Mouse (Mus musculus) heart, embryonic 11.5 days (tissue): ENCODE measurements around the gene Ttc30a2. TPM values are rescaled to one million over a fixed set of nuclear protein-coding genes. Genes with fewer than 3 reads are reported as not detected.
"Not testable (repeated sequence)": the region's sequence is repeated elsewhere in the genome, so short reads cannot be mapped to it uniquely, and the experiment has no call there.

ENCODE experiments used
- ATAC-seq: fragments of 200-750 bp; cut with Nextera tagmentation; replicated peaks from 2 replicates; pipeline ENCODE4 v1.8.0; 2017; ENCODE audit warnings: moderate library complexity; ENCODE audit not compliant: insufficient number of reproducible peaks, low FRiP score, low TSS enrichment
- H3K27ac ChIP-seq: fragments of 300-500 bp; sonication (generic); 2 replicates; pipeline ENCODE4 v1.5.1; 2014; ENCODE audit warnings: mild to moderate bottlenecking, low read depth, low read length
- H3K27me3 ChIP-seq: fragments of 300-500 bp; sonication (generic); 2 replicates; pipeline ENCODE4 v1.6.1; 2014; ENCODE audit warnings: mild to moderate bottlenecking, low read length, mixed read lengths; ENCODE audit not compliant: control insufficient read depth, insufficient read depth
- H3K36me3 ChIP-seq: fragments of 300-500 bp; sonication (generic); 2 replicates; pipeline ENCODE4 v1.6.1; 2014; ENCODE audit warnings: mild to moderate bottlenecking, low read length, moderate library complexity, mixed read lengths; ENCODE audit not compliant: control insufficient read depth, insufficient read depth
- H3K4me1 ChIP-seq: fragments of 300-500 bp; sonication (generic); 2 replicates; pipeline ENCODE4 v1.6.1; 2014; ENCODE audit warnings: low read length; ENCODE audit not compliant: control insufficient read depth, insufficient read depth
- H3K4me2 ChIP-seq: fragments of 300-500 bp; sonication (generic); 2 replicates; pipeline ENCODE4 v1.6.1; 2014; ENCODE audit warnings: mild to moderate bottlenecking, moderate library complexity
- H3K4me3 ChIP-seq: fragments of 300-500 bp; sonication (generic); 2 replicates; pipeline ENCODE4 v1.5.1; 2014; ENCODE audit warnings: low read depth, low read length
- H3K9ac ChIP-seq: fragments of 300-500 bp; sonication (generic); 2 replicates; pipeline ENCODE4 v1.6.1; 2014; ENCODE audit warnings: mild to moderate bottlenecking, low read depth, low read length, moderate library complexity
- H3K9me3 ChIP-seq: fragments of 300-500 bp; sonication (generic); replicated peaks from 2 replicates; pipeline ENCODE4 v1.6.1; 2016; ENCODE audit warnings: low read length; ENCODE audit not compliant: control insufficient read depth
- WGBS: fragments of 180-500 bp; shearing (Covaris S2); extraction: QIAGEN DNeasy Blood & Tissue Kit; methylation state at CpG from one replicate; pipeline ENCODE4 v1.1.7; 2014; ENCODE audit not compliant: insufficient replicate concordance; 5-methylcytosine and 5-hydroxymethylcytosine counted together
- polyA plus RNA-seq: library from polyadenylated mRNA; unstranded; fragments of >200 nt; fragmentation: Nextera tagmentation; extraction: Ambion mirVana; gene quantifications from 2 replicates; pipeline ENCODE4 v1.2.1, GENCODE M21; 2014

Gene Ttc30a2
- polyA plus RNA-seq, 1 experiment from 2014 or later, result 1.1 TPM

- no peak for ATAC-seq
- H3K9me3 ChIP-seq, result no peaks in the 10 kb centered on the region
- H3K4me1 ChIP-seq, result no peaks in the 10 kb centered on the region
- H3K36me3 ChIP-seq, result no peaks in the 10 kb centered on the region
- no peak overlapping the region for H3K27ac ChIP-seq
- no peak overlapping the region for H3K4me2 ChIP-seq
- H3K4me3 ChIP-seq, result no peak overlapping the region
- WGBS, result 88% methylated on average over 5 of the region's 5 CpGs
- H3K27me3 ChIP-seq, result no peaks in the 10 kb centered on the region
- no peak overlapping the region for H3K9ac ChIP-seq
Measured at GRCm38 (mm10) chr2:75953320-75953719, 24.6 kb downstream of the Ttc30a2 start.

GRCm38 (mm10) chr2:75950685-75951084, 27.3 kb downstream of the Ttc30a2 start:
- Histone ChIP-seq H3K27ac (no peak overlapping the region), H3K4me1 (no peaks in the 10 kb centered on the region), H3K4me3 (no peak overlapping the region), H3K4me2 (no peak overlapping the region), H3K36me3 (no peaks in the 10 kb centered on the region), H3K9ac (no peak overlapping the region), H3K27me3 (no peaks in the 10 kb centered on the region), H3K9me3 (no peaks in the 10 kb centered on the region)
- WGBS, result 82% methylated on average over 8 of the region's 8 CpGs
- no peak for ATAC-seq

GRCm38 (mm10) chr2:75938117-75939063, 39.6 kb downstream of the Ttc30a2 start, which contains the start of gene Ttc30b:
TSS of gene Ttc30b (minus strand) at chr2:75938585.
- no peaks in the 10 kb centered on the region for H3K36me3 ChIP-seq
- H3K4me1 ChIP-seq, result 0 out of 2 replicates have a peak, but pooled peaks cover 6% of the 10 kb centered on the region
- H3K4me2 ChIP-seq, result peak within 1 kb of the TSS; percentile 67
- peak within 1 kb of the TSS; percentile 46 for H3K4me3 ChIP-seq
- peak within 1 kb of the TSS; percentile 74 for H3K9ac ChIP-seq
- peak within 1 kb of the TSS; percentile 73; the same call in 1 of the 2 replicates for H3K27ac ChIP-seq
- 0 out of 2 replicates have a peak, but pooled peaks have one; percentile 65 for ATAC-seq
- 4% methylated on average over 39 of the region's 42 CpGs for WGBS
- H3K9me3 ChIP-seq, result no peaks in the 10 kb centered on the region
- no peaks in the 10 kb centered on the region for H3K27me3 ChIP-seq

DNA sequence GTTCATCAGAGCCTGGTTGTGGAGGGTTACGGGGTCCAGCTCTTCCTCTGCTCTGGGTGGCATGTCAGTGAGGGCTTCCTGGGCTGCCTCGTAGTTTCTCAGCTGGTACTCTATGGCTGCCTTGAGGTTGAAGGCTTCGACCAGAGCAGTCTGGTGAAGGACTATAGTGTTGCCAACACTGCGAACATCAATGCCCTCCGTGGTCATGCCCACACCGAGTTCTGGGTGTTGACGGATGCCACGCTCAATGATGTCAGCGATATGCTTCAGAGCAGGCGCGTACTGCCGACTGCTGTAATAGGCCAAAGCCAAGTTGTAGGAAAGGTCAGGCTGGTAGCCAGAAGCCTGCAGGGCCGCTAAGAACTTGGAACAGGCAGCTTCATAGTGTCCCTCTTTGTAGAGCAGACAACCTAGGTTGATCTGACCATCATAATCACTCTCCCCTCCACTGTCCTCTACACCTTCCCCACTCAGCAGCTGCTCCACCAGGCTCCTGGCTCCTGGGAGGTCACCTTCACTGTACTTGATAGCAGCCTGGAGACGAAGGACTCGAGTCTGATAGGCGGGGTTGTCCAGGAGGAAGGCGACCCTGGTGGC, 40.4 kb downstream of the Ttc30a2 start:
- Histone ChIP-seq H3K4me2 (peak overlapping the region; percentile 67), H3K9ac (peak overlapping the region; percentile 74; the same call in 1 of the 2 replicates), H3K4me3 (peak overlapping the region; percentile 46)
- H3K27ac ChIP-seq, H3K4me1 ChIP-seq, H3K36me3 ChIP-seq, H3K9me3 ChIP-seq, H3K27me3 ChIP-seq: not testable (repeated sequence)
- WGBS, result 62% methylated on average over 14 of the region's 17 CpGs
- 0 out of 2 replicates have a peak, but pooled peaks have one; percentile 46 for ATAC-seq

GRCm38 (mm10) chr2:75936685-75937084, 41.3 kb downstream of the Ttc30a2 start:
- H3K27me3 ChIP-seq, H3K9ac ChIP-seq, H3K4me2 ChIP-seq, H3K9me3 ChIP-seq, H3K4me3 ChIP-seq, H3K36me3 ChIP-seq, ATAC-seq, H3K27ac ChIP-seq, H3K4me1 ChIP-seq: not testable (repeated sequence)
- WGBS, result 88% methylated on average over 2 of the region's 2 CpGs

DNA sequence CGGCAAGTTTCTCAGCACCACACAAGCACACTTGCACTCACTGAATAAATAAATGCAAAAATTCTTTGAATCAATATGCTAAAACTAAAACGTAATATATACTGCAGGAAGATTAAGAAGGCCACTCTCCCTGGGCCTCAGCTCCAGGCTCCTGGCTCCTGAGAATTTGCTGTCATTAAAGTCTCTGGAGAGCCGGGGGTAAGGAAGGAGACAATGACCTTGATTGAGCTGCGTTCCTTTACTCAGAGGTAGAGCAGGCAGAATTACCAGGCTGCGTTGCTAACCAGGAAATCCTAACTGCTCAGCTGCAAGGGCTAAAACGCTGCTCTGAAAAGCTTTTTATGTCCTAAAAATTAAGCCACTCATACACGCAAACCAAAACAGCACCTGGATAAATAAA, 44.4 kb downstream of the Ttc30a2 start:
- H3K27me3 ChIP-seq, result no peaks in the 10 kb centered on the region
- H3K4me1 ChIP-seq, result 0 out of 2 replicates have a peak, but pooled peaks cover 6% of the 10 kb centered on the region
- H3K9ac ChIP-seq, result no peak overlapping the region
- 32% methylated on average over 7 of the region's 7 CpGs for WGBS
- no peak overlapping the region for H3K4me2 ChIP-seq
- H3K27ac ChIP-seq, result peak overlapping the region; percentile 79
- ATAC-seq, result no peak
- no peak overlapping the region for H3K4me3 ChIP-seq
- no peaks in the 10 kb centered on the region for H3K9me3 ChIP-seq
- no peaks in the 10 kb centered on the region for H3K36me3 ChIP-seq

- no peak for ATAC-seq
- Histone ChIP-seq H3K36me3 (no peaks in the 10 kb centered on the region), H3K27me3 (no peaks in the 10 kb centered on the region), H3K27ac (no peak overlapping the region), H3K4me1 (0 out of 2 replicates have a peak, but pooled peaks cover 6% of the 10 kb centered on the region), H3K9me3 (no peaks in the 10 kb centered on the region), H3K4me3 (no peak overlapping the region), H3K4me2 (no peak overlapping the region), H3K9ac (no peak overlapping the region)
- WGBS, result 87% methylated on average over 2 of the region's 2 CpGs
Measured at GRCm38 (mm10) chr2:75930941-75931340, 47.0 kb downstream of the Ttc30a2 start.

DNA sequence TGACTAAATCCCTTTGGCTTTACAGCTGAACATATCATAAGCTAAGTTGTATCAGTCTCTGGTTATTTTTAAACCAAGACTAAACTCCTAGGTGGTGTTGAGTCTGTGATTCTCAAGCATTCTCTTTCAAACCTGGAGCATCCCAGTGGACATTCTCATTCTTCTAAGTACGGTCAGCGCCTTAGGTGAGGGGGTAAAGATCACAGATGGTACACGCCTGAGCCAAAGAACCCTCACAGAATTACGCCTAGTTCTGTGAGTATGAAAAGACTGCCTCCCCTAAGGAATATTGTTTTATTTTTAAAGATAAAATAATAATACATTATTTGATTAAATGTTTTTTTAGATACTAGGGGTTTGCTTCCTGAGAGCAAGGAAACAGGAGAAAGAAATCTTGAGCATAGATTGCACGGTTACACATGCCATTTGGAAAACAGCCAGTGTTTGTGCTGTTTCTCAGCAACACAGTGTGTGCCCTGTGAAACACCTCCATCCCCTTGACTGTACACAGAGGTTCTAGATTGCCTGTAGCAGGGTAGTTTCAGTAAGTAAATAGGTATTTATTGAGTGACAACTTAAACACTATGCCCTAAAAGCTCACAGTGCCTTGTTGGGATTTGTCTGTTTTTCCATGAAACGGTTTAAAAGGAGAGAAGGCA, 48.1 kb downstream of the Ttc30a2 start:
- H3K4me2 ChIP-seq, result no peak overlapping the region
- 89% methylated on average over 6 of the region's 6 CpGs for WGBS
- H3K9ac ChIP-seq, result no peak overlapping the region
- no peak overlapping the region for H3K27ac ChIP-seq
- H3K27me3 ChIP-seq, result no peaks in the 10 kb centered on the region
- no peak overlapping the region for H3K4me3 ChIP-seq
- H3K36me3 ChIP-seq, result no peaks in the 10 kb centered on the region
- ATAC-seq, result no peak
- no peaks in the 10 kb centered on the region for H3K9me3 ChIP-seq
- H3K4me1 ChIP-seq, result 0 out of 2 replicates have a peak, but pooled peaks cover 6% of the 10 kb centered on the region
